Mouse (Mus musculus) stomach, postnatal 0 days (tissue): ENCODE data around the gene Atg9b.

Experiments
- CTCF ChIP-seq: IDR thresholded peaks from 2 replicates; pipeline ENCODE4 v1.5.1; 2016; ENCODE audit warnings: antibody characterized with exemption, low read depth, mild to moderate bottlenecking, moderate library complexity
- EP300 ChIP-seq: optimal IDR thresholded peaks from 2 replicates; pipeline ENCODE3; 2016; ENCODE audit warnings: antibody characterized with exemption

DNA sequence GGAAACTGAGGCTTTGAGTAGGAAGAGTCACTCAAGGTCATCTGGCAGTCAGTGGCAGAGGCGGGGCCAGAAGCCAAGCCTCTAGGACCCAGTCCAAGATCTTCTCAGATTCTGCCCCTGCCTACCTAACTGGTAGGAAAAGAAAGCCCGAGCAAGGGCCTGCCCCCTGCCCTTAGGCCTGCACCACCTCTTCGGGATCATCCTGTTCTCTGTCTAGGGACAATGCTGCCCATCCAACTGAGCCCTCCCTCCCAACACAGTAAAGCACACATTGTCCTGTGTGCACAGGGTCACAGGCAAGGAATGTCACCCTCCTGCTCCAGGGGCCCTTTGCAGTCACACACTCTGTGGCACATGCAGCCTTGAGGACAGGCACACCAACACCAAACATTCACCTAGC lies 41.9 kb downstream of the Atg9b start:
- no peak for TF ChIP-seq CTCF
- no peak for TF ChIP-seq EP300
